8 mouse cellular contexts compared by ENCODE assay signal in genomic region chr2:145161046-145161700, GRCm38 (mm10). TPM values are rescaled to one million over a fixed set of nuclear protein-coding genes. Genes with fewer than 3 reads are reported as not detected.
A peak's percentile ranks its signal among the peaks of the same experiment; 100 is the strongest.
DNase-seq lines count a peak whose midpoint lies in the region; ATAC-seq and TF ChIP-seq lines count a peak whose summit lies in the region.

No protein-coding gene starts in this region.

- H3K27me3 ChIP-seq in embryonic facial prominence, embryonic 12.5 days: no peaks in the 10 kb centered on the region
- no peaks in the 10 kb centered on the region for H3K27me3 ChIP-seq in liver, postnatal 0 days (ENCODE audit: insufficient read depth, low read length)

- intact Hi-C loops in heart, postnatal 10 days (cut with DNase I): loop anchor here (1.0 kb wide), 2 partner anchors 356 to 427 kb away; no protein-coding TSS in a partner anchor

- no peaks in the 10 kb centered on the region for H3K36me3 ChIP-seq in embryonic facial prominence, embryonic 12.5 days
- H3K36me3 ChIP-seq in liver, postnatal 0 days (replicated peaks; ENCODE audit: insufficient read depth, low read length): no peaks in the 10 kb centered on the region

- TF ChIP-seq CTCF in liver, postnatal 0 days (IDR thresholded peaks at IDR 0.05; ENCODE audit: low read depth): peak; percentile 89

- H3K27ac ChIP-seq in embryonic facial prominence, embryonic 12.5 days: no peak overlapping the region
- no peak overlapping the region for H3K27ac ChIP-seq in liver, postnatal 0 days (ENCODE audit: low read depth)

- no peaks in the 10 kb centered on the region for H3K9me3 ChIP-seq in embryonic facial prominence, embryonic 12.5 days
- H3K9me3 ChIP-seq in liver, postnatal 0 days (ENCODE audit: low read length): no peaks in the 10 kb centered on the region

- H3K9ac ChIP-seq in embryonic facial prominence, embryonic 12.5 days: no peak overlapping the region
- no peak overlapping the region for H3K9ac ChIP-seq in liver, postnatal 0 days (replicated peaks)

- no peak overlapping the region for H3K4me2 ChIP-seq in embryonic facial prominence, embryonic 12.5 days (replicated peaks)
- H3K4me2 ChIP-seq in liver, postnatal 0 days (ENCODE audit: low read depth, low read length): no peak overlapping the region

- H3K4me1 ChIP-seq in embryonic facial prominence, embryonic 12.5 days: no peaks in the 10 kb centered on the region; the same call in 1 of the 2 replicates
- H3K4me1 ChIP-seq in liver, postnatal 0 days (ENCODE audit: insufficient read depth): no peaks in the 10 kb centered on the region

- peak; percentile 64 for DNase-seq in CD4-positive helper T cell, adult 2 months (ENCODE audit: low read depth, low spot score)
- DNase-seq in adrenal gland, postnatal 14 days: peak; percentile 89
- peak; percentile 87 to 92 for DNase-seq in heart, postnatal 10 days
- DNase-seq in kidney, postnatal 25 days: peak; percentile 84 to 89
- peak; percentile 86 for DNase-seq in liver, postnatal 0 days
- DNase-seq in ovary, postnatal 14 days (ENCODE audit: low spot score): peak; percentile 78
- DNase-seq in thymus, postnatal 36 days: peak; percentile 47 to 62

- WGBS in embryonic facial prominence, embryonic 12.5 days: 22% methylated on average over 12 of the region's 12 CpGs
- 29% methylated on average over 12 of the region's 12 CpGs for WGBS in liver, postnatal 0 days (ENCODE audit: insufficient replicate concordance)

- ATAC-seq in embryonic facial prominence, embryonic 12.5 days (ENCODE audit: insufficient number of reproducible peaks, insufficient read depth, low FRiP score, low TSS enrichment): peak; percentile 52; the same call in 1 of the 2 replicates
- ATAC-seq in liver, postnatal 0 days: no peak

- no peak overlapping the region for H3K4me3 ChIP-seq in embryonic facial prominence, embryonic 12.5 days
- H3K4me3 ChIP-seq in liver, postnatal 0 days (ENCODE audit: low read depth, low read length): no peak overlapping the region

- TF ChIP-seq EP300 in liver, postnatal 0 days (IDR thresholded peaks at IDR 0.05; ENCODE audit: low read depth): no peak

RNA-seq across cellular contexts. Expression of gene Slc24a3, which starts 6.4 kb away (rescaled TPM):
- total RNA-seq in adrenal gland, postnatal 14 days (2021): 40.5 and 40.6 TPM in 2 replicates
- polyA plus RNA-seq in embryonic facial prominence, embryonic 12.5 days (2016; fragmentation: Nextera tagmentation; extraction: Ambion mirVana): 2.1 and 2.4 TPM in 2 replicates
- 1 to 10 TPM; 3.6 to 6.5 TPM for total RNA-seq in heart, postnatal 10 days (2021)
- 0.40 TPM in 2 replicates for polyA plus RNA-seq in liver, postnatal 0 days (2015; fragmentation: Nextera tagmentation; extraction: Ambion mirVana)
